Mouse (Mus musculus) monocyte, adult 2 months (primary cell): ENCODE measurements around the gene Dnajc1.

Experiments used
- DNase-seq, 2 experiments: peaks; one replicate each; pipeline ENCODE4 v3.0.0; 2022; ENCODE audit warnings: low spot score in 2 of 2, low read depth in 1 of 2

Gene Dnajc1

GRCm38 (mm10) chr2:18202923-18203322 lies 189.7 kb downstream of the Dnajc1 start:
- DNase-seq = no peak

- DNase-seq = no peak
Measured at GRCm38 (mm10) chr2:18201820-18202462, 190.7 kb downstream of the Dnajc1 start.

- no peak for DNase-seq
Measured at GRCm38 (mm10) chr2:18195691-18196396, 196.8 kb downstream of the Dnajc1 start.

GRCm38 (mm10) chr2:18195285-18195684 lies 197.3 kb downstream of the Dnajc1 start:
- no peak for DNase-seq

GRCm38 (mm10) chr2:18188367-18188766 lies 204.3 kb downstream of the Dnajc1 start:
- no peak for DNase-seq

GRCm38 (mm10) chr2:18183079-18183478 lies 209.6 kb downstream of the Dnajc1 start:
- no peak for DNase-seq

GRCm38 (mm10) chr2:18181631-18182030 lies 211.0 kb downstream of the Dnajc1 start:
- no peak for DNase-seq

GRCm38 (mm10) chr2:18180323-18180722 lies 212.3 kb downstream of the Dnajc1 start:
- no peak for DNase-seq

GRCm38 (mm10) chr2:18176235-18176634 lies 216.4 kb downstream of the Dnajc1 start:
- no peak for DNase-seq

GRCm38 (mm10) chr2:18175234-18175633 lies 217.4 kb downstream of the Dnajc1 start:
- DNase-seq = no peak

GRCm38 (mm10) chr2:18169174-18169948 lies 223.3 kb downstream of the Dnajc1 start:
- no peak for DNase-seq

GRCm38 (mm10) chr2:18165511-18165910 lies 227.1 kb downstream of the Dnajc1 start:
- DNase-seq = no peak

GRCm38 (mm10) chr2:18160992-18161391 lies 231.6 kb downstream of the Dnajc1 start:
- no peak for DNase-seq

- no peak for DNase-seq
Measured at GRCm38 (mm10) chr2:18159426-18159825, 233.2 kb downstream of the Dnajc1 start.

GRCm38 (mm10) chr2:18156131-18156530 lies 236.5 kb downstream of the Dnajc1 start:
- no peak for DNase-seq
